Mouse (Mus musculus): Measurements from ENCODE around the gene Boll. TPM values are rescaled to one million over a fixed set of nuclear protein-coding genes. Genes with fewer than 3 reads are reported as not detected.

Gene Boll
- total and polyA plus RNA-seq, 3 experiments, result not detected

DNA sequence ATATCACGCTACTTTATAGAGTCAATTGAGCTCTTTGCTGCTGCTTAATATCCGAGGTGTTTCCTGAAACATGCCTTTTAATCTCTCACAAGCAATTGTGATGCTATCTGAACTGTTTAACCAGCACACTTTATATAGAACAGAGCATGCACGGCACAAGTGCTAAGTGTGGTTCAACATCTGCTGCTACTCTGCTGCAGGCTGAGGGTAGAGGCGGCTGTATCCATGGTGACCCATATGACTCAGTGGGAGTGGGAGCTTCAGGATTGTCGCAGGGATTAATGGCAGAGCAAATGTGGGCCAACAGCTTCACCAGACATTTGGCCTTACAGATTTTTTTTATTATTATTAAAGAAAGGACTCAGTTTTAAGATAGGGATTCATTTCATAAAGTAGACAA, 36.6 kb upstream of the Boll start:
- H3K79me2 ChIP-seq (replicated peaks; ENCODE audit: control insufficient read depth, extremely low read depth, insufficient read depth, poor library complexity, severe bottlenecking), result no peaks in the 10 kb centered on the region
- H3K27me3 ChIP-seq (replicated peaks), result no peaks in the 10 kb centered on the region
- no peak overlapping the region for H3K4me2 ChIP-seq (ENCODE audit: insufficient read depth, low read depth, poor library complexity, severe bottlenecking)
- in situ Hi-C loops (cut with MboI; ENCODE audit: low pct_ligation_motif_present, low pct_unique_long_range_greater_than_20kb, low sequenced_read_pairs) (loop anchor here (10.0 to 25.0 kb wide), 2 partner anchors 335 to 462 kb away; no protein-coding TSS in a partner anchor), dilution Hi-C loops (cut with MboI; ENCODE audit: extremely low pct_ligation_motif_present, extremely low pct_unique_long_range_greater_than_20kb, low sequenced_read_pairs) (no loop called here)
- no peak for DNase-seq (ENCODE audit: extremely low read depth)
- H3K9me3 ChIP-seq (replicated peaks; ENCODE audit: low read length), result no peaks in the 10 kb centered on the region
- H3K4me1 ChIP-seq (ENCODE audit: control insufficient read depth in 1 of 2, insufficient read depth in 2 of 2), result peaks cover 0 to under 1% of the 10 kb centered on the region in 2 experiments; a peak in 2 of 4 replicates
- no peak for TF ChIP-seq TCF12 (IDR thresholded peaks at IDR 0.05; ENCODE audit: low read depth, low read length)
- no peak overlapping the region for H3K9ac ChIP-seq (ENCODE audit: insufficient read depth, low read depth)
- no peaks in the 10 kb centered on the region for H3K36me3 ChIP-seq (replicated peaks in 1 of 2; ENCODE audit: control insufficient read depth in 1 of 2, insufficient read depth in 1 of 2, low read length in 1 of 2)
- no peak overlapping the region for H3K4me3 ChIP-seq (replicated peaks in 1 of 3; ENCODE audit: low read depth in 2 of 3, low read length in 2 of 3, poor library complexity in 1 of 3)
- no peak overlapping the region for H3K27ac ChIP-seq (ENCODE audit: insufficient read depth, low read depth)

- Histone ChIP-seq H3K27me3 (replicated peaks) (no peaks in the 10 kb centered on the region), H3K36me3 (replicated peaks in 1 of 2; ENCODE audit: control insufficient read depth in 1 of 2, insufficient read depth in 1 of 2, low read length in 1 of 2) (no peaks in the 10 kb centered on the region), H3K9me3 (replicated peaks; ENCODE audit: low read length) (no peaks in the 10 kb centered on the region), H3K4me1 (ENCODE audit: control insufficient read depth in 1 of 2, insufficient read depth in 2 of 2) (peaks cover 6 to 17% of the 10 kb centered on the region in 2 experiments), H3K79me2 (replicated peaks; ENCODE audit: control insufficient read depth, extremely low read depth, insufficient read depth, poor library complexity, severe bottlenecking) (no peaks in the 10 kb centered on the region), H3K4me2 (ENCODE audit: insufficient read depth, low read depth, poor library complexity, severe bottlenecking) (no peak overlapping the region), H3K4me3 (replicated peaks in 1 of 3; ENCODE audit: low read depth in 2 of 3, low read length in 2 of 3, poor library complexity in 1 of 3) (no peak overlapping the region), H3K9ac (ENCODE audit: insufficient read depth, low read depth) (no peak overlapping the region), H3K27ac (ENCODE audit: insufficient read depth, low read depth) (no peak overlapping the region)
- TF ChIP-seq CTCF (conservative IDR thresholded peaks at IDR 0.05 in 1 of 2, IDR thresholded peaks at IDR 0.05 in 1 of 2; ENCODE audit: low read depth in 2 of 2, low read length in 2 of 2) (peak; percentile 78 to 92), RAD21 (IDR thresholded peaks at IDR 0.05; ENCODE audit: low read depth, low read length) (peak; percentile 91), SMC3 (IDR thresholded peaks at IDR 0.05; ENCODE audit: low read depth, low read length) (peak; percentile 92), ZC3H11A (IDR thresholded peaks at IDR 0.05; ENCODE audit: low read depth, low read length) (peak; percentile 49), TBP (conservative IDR thresholded peaks at IDR 0.05; ENCODE audit: low read depth, low read length) (no peak), CHD1 (IDR thresholded peaks at IDR 0.05; ENCODE audit: low read depth, low read length) (no peak)
- in situ Hi-C loops (cut with MboI; ENCODE audit: low pct_ligation_motif_present, low pct_unique_long_range_greater_than_20kb, low sequenced_read_pairs) (loop anchor here (5.0 to 10.0 kb wide), 2 partner anchors 78 to 141 kb away; no protein-coding TSS in a partner anchor), dilution Hi-C loops (cut with MboI; ENCODE audit: extremely low pct_ligation_motif_present, extremely low pct_unique_long_range_greater_than_20kb, low sequenced_read_pairs) (no loop called here)
- DNase-seq (ENCODE audit: extremely low read depth), result peak; percentile 77
These were observed 20.0 kb upstream of the Boll start for GRCm38 (mm10) chr1:55383114-55383773.

DNA sequence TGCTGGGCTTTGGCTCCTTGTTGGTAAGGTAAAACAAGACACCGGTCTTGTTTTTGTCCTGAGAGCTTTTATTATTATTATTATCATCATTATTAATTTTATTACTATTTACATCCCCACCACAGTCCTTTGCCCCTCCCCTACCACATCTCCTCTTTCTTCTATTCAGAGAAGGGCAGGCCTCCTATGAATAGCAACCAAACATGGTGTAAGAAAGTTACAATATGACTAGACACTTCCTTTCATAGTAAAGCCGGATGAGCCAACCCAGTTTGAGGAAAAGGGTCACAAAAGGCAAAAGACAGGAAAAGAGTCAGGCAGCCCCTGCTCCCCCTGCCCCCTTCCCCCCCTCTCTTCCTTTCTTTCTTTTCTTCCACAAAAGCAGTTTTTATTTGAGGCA, 17.3 kb upstream of the Boll start:
- H3K4me3 ChIP-seq (replicated peaks in 1 of 3; ENCODE audit: low read depth in 2 of 3, low read length in 2 of 3, poor library complexity in 1 of 3), result no peak overlapping the region
- no peak overlapping the region for H3K9ac ChIP-seq (ENCODE audit: insufficient read depth, low read depth)
- DNase-seq (ENCODE audit: extremely low read depth), result peak; percentile 44
- H3K79me2 ChIP-seq (replicated peaks; ENCODE audit: control insufficient read depth, extremely low read depth, insufficient read depth, poor library complexity, severe bottlenecking), result no peaks in the 10 kb centered on the region
- in situ Hi-C loops (cut with MboI; ENCODE audit: low pct_ligation_motif_present, low pct_unique_long_range_greater_than_20kb, low sequenced_read_pairs) (loop anchor here (5.0 to 10.0 kb wide), 2 partner anchors 76 to 138 kb away; no protein-coding TSS in a partner anchor), dilution Hi-C loops (cut with MboI; ENCODE audit: extremely low pct_ligation_motif_present, extremely low pct_unique_long_range_greater_than_20kb, low sequenced_read_pairs) (no loop called here)
- peaks cover 6 to 17% of the 10 kb centered on the region in 2 experiments for H3K4me1 ChIP-seq (ENCODE audit: control insufficient read depth in 1 of 2, insufficient read depth in 2 of 2)
- H3K27me3 ChIP-seq (replicated peaks), result no peaks in the 10 kb centered on the region
- H3K4me2 ChIP-seq (ENCODE audit: insufficient read depth, low read depth, poor library complexity, severe bottlenecking), result peak overlapping the region; percentile 35; the same call in 1 of the 2 replicates
- H3K36me3 ChIP-seq (replicated peaks in 1 of 2; ENCODE audit: control insufficient read depth in 1 of 2, insufficient read depth in 1 of 2, low read length in 1 of 2), result no peaks in the 10 kb centered on the region
- H3K9me3 ChIP-seq (replicated peaks; ENCODE audit: low read length), result no peaks in the 10 kb centered on the region
- H3K27ac ChIP-seq (ENCODE audit: insufficient read depth, low read depth), result no peak overlapping the region
- TF ChIP-seq JUN (IDR thresholded peaks at IDR 0.05; ENCODE audit: insufficient read depth, low read depth, low read length), result peak; percentile 54; the same call in 1 of the 2 replicates
- peak; percentile 90 for TF ChIP-seq IRF4 (IDR thresholded peaks at IDR 0.05; ENCODE audit: low read depth, low read length)
- TF ChIP-seq ELF1 (IDR thresholded peaks at IDR 0.05; ENCODE audit: low read depth, low read length), result no peak
- 0 out of 2 replicates have a peak, but pooled peaks have one; percentile 11 for TF ChIP-seq TCF12 (IDR thresholded peaks at IDR 0.05; ENCODE audit: low read depth, low read length)
- TF ChIP-seq JUND (conservative IDR thresholded peaks at IDR 0.05; ENCODE audit: low read depth, low read length), result peak; percentile 75; the same call in 1 of the 2 replicates
- TF ChIP-seq NELFE (IDR thresholded peaks at IDR 0.05; ENCODE audit: low read depth, low read length), result no peak
- no peak for TF ChIP-seq ETS1 (conservative IDR thresholded peaks at IDR 0.05; ENCODE audit: low read depth, low read length)
- no peak for TF ChIP-seq MYC (IDR thresholded peaks at IDR 0.05; ENCODE audit: low read depth, low read length)
- TF ChIP-seq POLR2A (IDR thresholded peaks at IDR 0.05; ENCODE audit: low read depth, low read length), result no peak
- no peak for TF ChIP-seq ZNF384 (IDR thresholded peaks at IDR 0.05; ENCODE audit: low read depth, low read length)
- no peak for TF ChIP-seq CTCF (conservative IDR thresholded peaks at IDR 0.05 in 1 of 2, IDR thresholded peaks at IDR 0.05 in 1 of 2; ENCODE audit: low read depth in 2 of 2, low read length in 2 of 2)
- no peak for TF ChIP-seq ZKSCAN1 (IDR thresholded peaks at IDR 0.05; ENCODE audit: borderline replicate concordance, low read depth, low read length)
- TF ChIP-seq MEF2A (IDR thresholded peaks at IDR 0.05; ENCODE audit: borderline replicate concordance, low read depth, low read length), result peak; percentile 80; the same call in 1 of the 2 replicates
- no peak for TF ChIP-seq RAD21 (IDR thresholded peaks at IDR 0.05; ENCODE audit: low read depth, low read length)
- TF ChIP-seq ZC3H11A (IDR thresholded peaks at IDR 0.05; ENCODE audit: low read depth, low read length), result no peak
- no peak for TF ChIP-seq SIN3A (IDR thresholded peaks at IDR 0.05; ENCODE audit: low read length)
- TF ChIP-seq MAX (IDR thresholded peaks at IDR 0.05; ENCODE audit: low read length), result no peak
- no peak for TF ChIP-seq MXI1 (IDR thresholded peaks at IDR 0.05; ENCODE audit: low read depth, low read length)
- no peak for TF ChIP-seq BHLHE40 (IDR thresholded peaks at IDR 0.05; ENCODE audit: low read depth, low read length)
- no peak for TF ChIP-seq ZMIZ1 (IDR thresholded peaks at IDR 0.05; ENCODE audit: low read depth, low read length)
- TF ChIP-seq NRF1 (IDR thresholded peaks at IDR 0.05; ENCODE audit: low read depth, low read length), result no peak

Data from CH12.LX (cell line).